Mouse (Mus musculus) cerebellum, adult 11 months (tissue): ENCODE data around the gene Olfr1115.
"Not testable (repeated sequence)": the region's sequence is repeated elsewhere in the genome, so short reads cannot be mapped to it uniquely, and the experiment has no call there.

ENCODE experiments used
- DNase-seq: peaks from one replicate; pipeline ENCODE4 v3.0.0; 2022

The Olfr1115 gene

DNA sequence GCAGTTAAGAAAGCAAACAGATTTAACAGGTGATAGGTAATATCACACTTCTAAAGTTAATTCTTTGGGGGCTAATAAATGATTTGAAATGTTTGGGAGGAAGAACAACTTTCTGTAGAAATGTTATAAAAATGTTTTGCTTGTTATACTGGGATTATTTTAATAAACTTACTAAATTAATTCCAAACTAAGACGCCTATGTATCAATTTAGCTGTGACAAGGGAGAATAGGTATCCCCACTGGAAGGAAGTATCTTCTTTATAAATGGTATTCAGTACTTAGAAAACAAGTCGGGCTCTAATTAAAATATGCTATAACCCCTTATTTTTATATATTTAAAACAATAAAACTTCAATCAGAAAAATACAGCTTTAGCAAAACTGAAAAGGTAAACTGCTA, at the start of gene Olfr1115:
Gene Olfr1115 (plus strand): TSS at position 301 of the 400 bp plus-strand sequence.
- no peak for DNase-seq

GRCm38 (mm10) chr2:87208670-87209069, 39.1 kb upstream of the Olfr1115 start, which contains the start of gene Olfr1113:
Gene Olfr1113, plus strand, starts transcription at chr2:87208970.
- no peak for DNase-seq

DNA sequence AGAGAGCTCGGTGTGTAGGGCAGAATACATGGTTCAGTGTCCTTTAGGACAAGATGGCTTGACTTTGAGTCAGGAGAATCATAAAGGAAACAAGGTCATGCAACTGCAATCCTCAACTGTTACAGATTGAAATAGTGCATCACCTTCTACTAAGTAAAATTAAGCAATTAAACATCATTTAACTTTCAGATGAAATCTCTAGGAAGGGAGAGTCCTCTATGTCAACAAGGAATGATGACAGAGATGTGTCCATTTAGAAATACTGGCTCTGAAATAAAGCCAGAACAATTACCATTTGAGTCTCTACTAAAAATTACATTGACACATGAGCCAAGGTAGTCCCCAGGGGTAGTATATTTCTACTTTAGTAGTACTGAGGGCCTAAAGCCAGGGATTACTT, 19.4 kb downstream of the Olfr1115 start, which contains the start of gene Olfr1116:
Gene Olfr1116 (plus strand): TSS at position 301 of the 400 bp plus-strand sequence.
- DNase-seq, result no peak

- DNase-seq, result not testable (repeated sequence)
These were observed 46.2 kb downstream of the Olfr1115 start for GRCm38 (mm10) chr2:87293977-87294376.
